Mouse (Mus musculus) stomach, postnatal 0 days (tissue): ENCODE measurements at regions not wholly inside any gene's neighbourhood (a gene's known extent, or its start where the extent isn't known, plus 50 kb on each side); places are given as distances from the start of the nearest gene placed in this dataset.

ENCODE experiments used
- CTCF ChIP-seq: IDR thresholded peaks from 2 replicates; pipeline ENCODE4 v1.5.1; 2016; ENCODE audit warnings: antibody characterized with exemption, low read depth, mild to moderate bottlenecking, moderate library complexity
- EP300 ChIP-seq: optimal IDR thresholded peaks from 2 replicates; pipeline ENCODE3; 2016; ENCODE audit warnings: antibody characterized with exemption

- TF ChIP-seq CTCF (no peak), EP300 (no peak)
These were observed 100.2 kb upstream of the Rspo3 start for GRCm38 (mm10) chr10:29635828-29636227.
